Comparison of ENCODE assay signal across 10 mouse cellular contexts in the genomic region with DNA sequence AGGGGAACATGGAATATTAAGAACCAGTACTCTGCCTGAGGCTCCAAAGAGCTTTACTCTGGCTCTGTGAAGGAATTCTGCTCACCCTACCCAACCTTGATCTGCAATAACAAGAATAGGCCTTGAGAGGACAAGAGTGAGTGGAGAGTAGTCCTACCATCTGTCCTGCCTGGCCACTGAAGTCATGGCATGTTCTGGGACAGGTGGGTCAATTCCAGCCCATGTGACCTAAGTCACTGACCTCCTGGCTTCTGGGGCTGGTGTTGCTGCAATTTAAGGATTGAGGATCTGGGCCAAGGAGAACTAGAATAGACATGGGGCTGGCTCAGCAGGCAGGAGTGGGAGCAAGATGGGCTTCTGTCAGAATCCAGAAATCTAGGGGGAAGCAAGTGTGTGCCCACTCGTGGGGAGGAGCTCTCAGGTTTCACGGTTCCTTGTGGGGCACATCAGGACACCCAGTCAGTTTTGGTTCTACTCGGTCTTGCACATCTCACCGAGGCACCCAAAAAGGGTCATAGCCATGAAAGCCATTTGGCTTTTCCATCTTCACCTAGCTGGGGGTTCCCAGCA. TPM values are rescaled to one million over a fixed set of nuclear protein-coding genes. Genes with fewer than 3 reads are reported as not detected.
DNase-seq lines count a peak whose midpoint lies in the region; ATAC-seq and TF ChIP-seq lines count a peak whose summit lies in the region.
"Had no signal": no experiment of that assay in that cellular context is flagged by ENCODE, and none has a peak within 500 bp of the region (broad histone marks: within the 10 kb centered on the region; RNA-seq: fewer than 3 reads in every experiment).

No protein-coding gene starts in this region.

- no peak overlapping the region for H3K9ac ChIP-seq in intestine, embryonic 15.5 days
- no peak overlapping the region for H3K9ac ChIP-seq in intestine, embryonic 16.5 days (ENCODE audit: low read depth, low read length)
- no peak overlapping the region for H3K9ac ChIP-seq in ES-E14 (ENCODE audit: insufficient read depth, low read depth, low read length, poor library complexity, severe bottlenecking)
- no peak overlapping the region for H3K9ac ChIP-seq in forebrain, embryonic 11.5 days (ENCODE audit: low read length)
- no peak overlapping the region for H3K9ac ChIP-seq in limb, embryonic 11.5 days (ENCODE audit: low read length)

- no peak for ATAC-seq in intestine, embryonic 15.5 days
- no peak for ATAC-seq in intestine, embryonic 16.5 days
- ATAC-seq in forebrain, embryonic 11.5 days (replicated peaks; ENCODE audit: low FRiP score) = peak; percentile 5; the same call in 1 of the 2 replicates
- ATAC-seq in limb, embryonic 11.5 days (ENCODE audit: insufficient number of reproducible peaks, low FRiP score, low TSS enrichment, low read depth) = no peak

- H3K9me3 ChIP-seq in intestine, embryonic 15.5 days = no peaks in the 10 kb centered on the region
- H3K9me3 ChIP-seq in intestine, embryonic 16.5 days (ENCODE audit: control insufficient read depth, low read length) = no peaks in the 10 kb centered on the region
- H3K9me3 ChIP-seq in ES-E14 (ENCODE audit: control insufficient read depth, insufficient read depth, low read depth, low read length) = no peaks in the 10 kb centered on the region
- no peaks in the 10 kb centered on the region for H3K9me3 ChIP-seq in forebrain, embryonic 11.5 days (ENCODE audit: control insufficient read depth, low read length)
- no peaks in the 10 kb centered on the region for H3K9me3 ChIP-seq in limb, embryonic 11.5 days (ENCODE audit: control insufficient read depth, low read length)
- H3K9me3 ChIP-seq: megakaryocyte, embryonic 14.5 days had no signal

- no peaks in the 10 kb centered on the region; the same call in 1 of the 2 replicates for H3K4me1 ChIP-seq in intestine, embryonic 15.5 days (replicated peaks)
- H3K4me1 ChIP-seq in intestine, embryonic 16.5 days (ENCODE audit: control insufficient read depth, insufficient read depth, low read length) = peaks cover 3% of the 10 kb centered on the region
- peaks cover 0 to 7% of the 10 kb centered on the region in 2 experiments; a peak in 2 of 4 replicates for H3K4me1 ChIP-seq in ES-E14 (ENCODE audit: control insufficient read depth in 2 of 2, insufficient read depth in 2 of 2, low read length in 2 of 2, poor library complexity in 1 of 2)
- peaks cover 5% of the 10 kb centered on the region; the same call in 1 of the 2 replicates for H3K4me1 ChIP-seq in forebrain, embryonic 11.5 days (replicated peaks; ENCODE audit: control insufficient read depth, insufficient read depth, low read length)
- 0 out of 2 replicates have a peak, but pooled peaks cover 2% of the 10 kb centered on the region for H3K4me1 ChIP-seq in limb, embryonic 11.5 days (ENCODE audit: control insufficient read depth, insufficient read depth, low read length)

- H3K4me3 ChIP-seq in intestine, embryonic 15.5 days (replicated peaks) = no peak overlapping the region
- no peak overlapping the region for H3K4me3 ChIP-seq in intestine, embryonic 16.5 days (ENCODE audit: low read length)
- peak overlapping the region; percentile 67 to 74 for H3K4me3 ChIP-seq in ES-E14 (ENCODE audit: insufficient read depth in 1 of 2, low read depth in 1 of 2, low read length in 2 of 2, poor library complexity in 1 of 2, severe bottlenecking in 1 of 2)
- H3K4me3 ChIP-seq in forebrain, embryonic 11.5 days (ENCODE audit: low read depth, low read length) = peak overlapping the region; percentile 47; the same call in 1 of the 2 replicates
- H3K4me3 ChIP-seq in limb, embryonic 11.5 days (ENCODE audit: low read depth, low read length) = peak overlapping the region; percentile 38

- in situ Hi-C loops in ES-E14 (cut with MboI; ENCODE audit: low sequenced_read_pairs in 2 of 2, unreplicated experiment in 2 of 2) = no loop called here

- H3K27me3 ChIP-seq in intestine, embryonic 15.5 days (replicated peaks) = peaks cover 48% of the 10 kb centered on the region
- peaks cover 31% of the 10 kb centered on the region for H3K27me3 ChIP-seq in intestine, embryonic 16.5 days (replicated peaks; ENCODE audit: control insufficient read depth, insufficient read depth, low read length)
- peaks cover 2% of the 10 kb centered on the region; the same call in 1 of the 2 replicates for H3K27me3 ChIP-seq in forebrain, embryonic 11.5 days (ENCODE audit: control insufficient read depth, insufficient read depth, low read length)
- peaks cover 31% of the 10 kb centered on the region for H3K27me3 ChIP-seq in limb, embryonic 11.5 days (ENCODE audit: control insufficient read depth, insufficient read depth, low read length)

- 55% methylated on average over 4 of the region's 4 CpGs for WGBS in intestine, embryonic 15.5 days
- WGBS in intestine, embryonic 16.5 days = 52% methylated on average over 4 of the region's 4 CpGs
- 51% methylated on average over 4 of the region's 4 CpGs for WGBS in forebrain, embryonic 11.5 days
- 48% methylated on average over 4 of the region's 4 CpGs for WGBS in limb, embryonic 11.5 days

- peak overlapping the region; percentile 90 for H3K4me2 ChIP-seq in intestine, embryonic 15.5 days (replicated peaks)
- H3K4me2 ChIP-seq in intestine, embryonic 16.5 days (ENCODE audit: low read depth, low read length) = no peak overlapping the region
- H3K4me2 ChIP-seq in forebrain, embryonic 11.5 days (ENCODE audit: low read depth, low read length, severe bottlenecking) = peak overlapping the region; percentile 90
- peak overlapping the region; percentile 90 for H3K4me2 ChIP-seq in limb, embryonic 11.5 days (ENCODE audit: low read depth, severe bottlenecking)

- no peak for DNase-seq in ES-E14 (ENCODE audit: low read depth, low spot score)
- no peak for DNase-seq in forebrain, embryonic 11.5 days (ENCODE audit: low spot score)
- DNase-seq in limb, embryonic 11.5 days (ENCODE audit: low spot score) = no peak
- DNase-seq in left cerebral cortex, adult 9 months (ENCODE audit: low spot score in 2 of 2) = no peak
- no peak for DNase-seq in kidney, adult 11 months
- no peak for DNase-seq in ovary, postnatal 10 days (ENCODE audit: low spot score)

- no peaks in the 10 kb centered on the region for H3K36me3 ChIP-seq in intestine, embryonic 15.5 days
- no peaks in the 10 kb centered on the region for H3K36me3 ChIP-seq in intestine, embryonic 16.5 days (ENCODE audit: control insufficient read depth, insufficient read depth, low read length)
- H3K36me3 ChIP-seq in ES-E14 (ENCODE audit: control insufficient read depth, insufficient read depth, low read length, poor library complexity, severe bottlenecking) = no peaks in the 10 kb centered on the region
- no peaks in the 10 kb centered on the region for H3K36me3 ChIP-seq in forebrain, embryonic 11.5 days (ENCODE audit: control insufficient read depth, insufficient read depth, low read length)
- no peaks in the 10 kb centered on the region for H3K36me3 ChIP-seq in limb, embryonic 11.5 days (ENCODE audit: control insufficient read depth, insufficient read depth, low read length)

- H3K27ac ChIP-seq in intestine, embryonic 15.5 days = no peak overlapping the region
- H3K27ac ChIP-seq in intestine, embryonic 16.5 days (ENCODE audit: low read length) = no peak overlapping the region
- H3K27ac ChIP-seq in ES-E14 (ENCODE audit: insufficient read depth, low read depth, low read length, poor library complexity, severe bottlenecking) = no peak overlapping the region
- H3K27ac ChIP-seq in forebrain, embryonic 11.5 days (ENCODE audit: low read depth, low read length) = no peak overlapping the region
- no peak overlapping the region for H3K27ac ChIP-seq in limb, embryonic 11.5 days (replicated peaks; ENCODE audit: low read depth, low read length)

TF ChIP-seq in ES-E14, 5 proteins besides CTCF, POLR2A, EP300 and RAD21:
- TF ChIP-seq MAFK (IDR thresholded peaks at IDR 0.05; ENCODE audit: insufficient read depth, low read depth, low read length) (no peak), CHD2 (IDR thresholded peaks at IDR 0.05; ENCODE audit: low read depth, low read length) (no peak), ZNF384 (IDR thresholded peaks at IDR 0.05; ENCODE audit: low read depth, low read length) (no peak), HCFC1 (IDR thresholded peaks at IDR 0.05; ENCODE audit: borderline replicate concordance, insufficient read depth, low read length) (no peak)

RNA-seq across cellular contexts. Expression of a gene that starts 9.8 kb away (rescaled TPM):
- 0.10 and 0.26 TPM in 2 replicates for polyA plus RNA-seq in intestine, embryonic 15.5 days (2015; fragmentation: Nextera tagmentation; extraction: Ambion mirVana)
- 0.06 TPM in 2 replicates for polyA plus RNA-seq in intestine, embryonic 16.5 days (2015; fragmentation: Nextera tagmentation; extraction: Ambion mirVana)
- total RNA-seq in ES-E14 (2012; rRNA removed) = 0.76 and 0.95 TPM in 2 replicates
- 0.47 and 0.55 TPM in 2 replicates for polyA plus RNA-seq in forebrain, embryonic 11.5 days (2014; fragmentation: Nextera tagmentation; extraction: Ambion mirVana)
- 0.13 and 0.14 TPM in 2 replicates for polyA plus RNA-seq in limb, embryonic 11.5 days (2014; fragmentation: Nextera tagmentation; extraction: Ambion mirVana)

RNA-seq across cellular contexts. Expression of a gene that starts 12.0 kb away (rescaled TPM):
- 1.3 and 1.5 TPM in 2 replicates for polyA plus RNA-seq in intestine, embryonic 15.5 days (2015; fragmentation: Nextera tagmentation; extraction: Ambion mirVana)
- polyA plus RNA-seq in intestine, embryonic 16.5 days (2015; fragmentation: Nextera tagmentation; extraction: Ambion mirVana) = 0.75 and 1.0 TPM in 2 replicates
- 4.6 and 11.6 TPM in 2 replicates for total RNA-seq in ES-E14 (2012; rRNA removed)
- 13.6 and 13.9 TPM in 2 replicates for polyA plus RNA-seq in forebrain, embryonic 11.5 days (2014; fragmentation: Nextera tagmentation; extraction: Ambion mirVana)
- polyA plus RNA-seq in limb, embryonic 11.5 days (2014; fragmentation: Nextera tagmentation; extraction: Ambion mirVana) = 0.11 and 0.25 TPM in 2 replicates

RNA-seq across cellular contexts. Expression of a gene that starts 40.0 kb away (rescaled TPM):
- polyA plus RNA-seq in intestine, embryonic 15.5 days (2015; fragmentation: Nextera tagmentation; extraction: Ambion mirVana) = 264 and 275 TPM in 2 replicates
- polyA plus RNA-seq in intestine, embryonic 16.5 days (2015; fragmentation: Nextera tagmentation; extraction: Ambion mirVana) = 275 and 287 TPM in 2 replicates
- total RNA-seq in ES-E14 (2012; rRNA removed) = 67.1 and 71.8 TPM in 2 replicates
- polyA plus RNA-seq in forebrain, embryonic 11.5 days (2014; fragmentation: Nextera tagmentation; extraction: Ambion mirVana) = 443 and 478 TPM in 2 replicates
- polyA plus RNA-seq in limb, embryonic 11.5 days (2014; fragmentation: Nextera tagmentation; extraction: Ambion mirVana) = 422 and 444 TPM in 2 replicates

RNA-seq across cellular contexts. Expression of a gene that starts 55.5 kb away (rescaled TPM):
- polyA plus RNA-seq in intestine, embryonic 15.5 days (2015; fragmentation: Nextera tagmentation; extraction: Ambion mirVana) = 0.14 and 0.21 TPM in 2 replicates
- polyA plus RNA-seq in intestine, embryonic 16.5 days (2015; fragmentation: Nextera tagmentation; extraction: Ambion mirVana) = 0.45 and 0.70 TPM in 2 replicates
- 0.11 and 0.22 TPM in 2 replicates for total RNA-seq in ES-E14 (2012; rRNA removed)
- polyA plus RNA-seq in forebrain, embryonic 11.5 days (2014; fragmentation: Nextera tagmentation; extraction: Ambion mirVana) = not detected in 2 replicates
- 0.04 TPM in 1 of 2 replicates, not detected in the other for polyA plus RNA-seq in limb, embryonic 11.5 days (2014; fragmentation: Nextera tagmentation; extraction: Ambion mirVana)
- total RNA-seq: layer of hippocampus, adult 8-10 months had no signal

Comparison
In these comparisons a context has a peak if more than half of its experiments do, and no peak if none do; other contexts are left out.
1. H3K4me3 ChIP-seq: peak in ES-E14 (2 of 2), forebrain, embryonic 11.5 days (single experiment) and limb, embryonic 11.5 days (single experiment); none in intestine, embryonic 15.5 days (single experiment) and intestine, embryonic 16.5 days (single experiment).